Mouse (Mus musculus) C2C12 (cell line): ENCODE measurements around the gene Yjefn3.

ENCODE experiments used
- CEBPB ChIP-seq: IDR thresholded peaks from one replicate; pipeline ENCODE4 v1.6.1; 2011; ENCODE audit warnings: low read depth, mild to moderate bottlenecking, control low read depth, moderate library complexity
- FOSL1 ChIP-seq: IDR thresholded peaks from one replicate; pipeline ENCODE4 v1.8.0; 2011; ENCODE audit warnings: mild to moderate bottlenecking, low read length; ENCODE audit not compliant: poor library complexity, insufficient read depth, severe bottlenecking
- MYOD1 ChIP-seq: IDR thresholded peaks from one replicate; pipeline ENCODE4 v1.6.1; 2011; ENCODE audit warnings: low read depth; ENCODE audit not compliant: control insufficient read depth, insufficient read length
- USF1 ChIP-seq: IDR thresholded peaks from one replicate; pipeline ENCODE4 v1.6.1; 2011; ENCODE audit warnings: low read depth, mild to moderate bottlenecking, control low read depth, moderate library complexity

DNA sequence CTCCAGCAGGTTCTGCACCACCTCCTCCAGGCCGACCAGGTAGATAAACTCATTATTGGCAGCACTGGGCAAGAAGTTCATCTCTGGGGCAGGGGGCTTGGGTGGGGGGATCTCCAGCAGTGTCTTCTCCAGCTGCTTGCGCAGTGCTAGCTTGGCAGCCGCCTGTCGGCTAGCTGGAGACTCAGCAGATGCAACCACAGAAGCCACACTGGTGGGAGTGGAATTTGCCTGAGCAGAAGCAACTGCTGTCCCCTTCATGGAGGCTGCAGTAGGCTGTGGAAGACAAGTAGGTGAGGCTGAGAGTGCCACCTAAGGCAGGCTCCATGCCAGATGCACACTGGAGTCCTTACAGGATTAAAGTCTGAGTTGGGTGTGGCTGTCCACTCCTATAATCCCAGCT, 12.0 kb upstream of the Yjefn3 start:
- TF ChIP-seq USF1 (no peak), FOSL1 (no peak), CEBPB (no peak), MYOD1 (no peak)
